Mouse (Mus musculus): ENCODE measurements around the gene Gnat1. TPM values are rescaled to one million over a fixed set of nuclear protein-coding genes. Genes with fewer than 3 reads are reported as not detected.

Gnat1 gene
- polyA plus RNA-seq, 1 experiment from 2014 or later = 2.4 TPM

DNA sequence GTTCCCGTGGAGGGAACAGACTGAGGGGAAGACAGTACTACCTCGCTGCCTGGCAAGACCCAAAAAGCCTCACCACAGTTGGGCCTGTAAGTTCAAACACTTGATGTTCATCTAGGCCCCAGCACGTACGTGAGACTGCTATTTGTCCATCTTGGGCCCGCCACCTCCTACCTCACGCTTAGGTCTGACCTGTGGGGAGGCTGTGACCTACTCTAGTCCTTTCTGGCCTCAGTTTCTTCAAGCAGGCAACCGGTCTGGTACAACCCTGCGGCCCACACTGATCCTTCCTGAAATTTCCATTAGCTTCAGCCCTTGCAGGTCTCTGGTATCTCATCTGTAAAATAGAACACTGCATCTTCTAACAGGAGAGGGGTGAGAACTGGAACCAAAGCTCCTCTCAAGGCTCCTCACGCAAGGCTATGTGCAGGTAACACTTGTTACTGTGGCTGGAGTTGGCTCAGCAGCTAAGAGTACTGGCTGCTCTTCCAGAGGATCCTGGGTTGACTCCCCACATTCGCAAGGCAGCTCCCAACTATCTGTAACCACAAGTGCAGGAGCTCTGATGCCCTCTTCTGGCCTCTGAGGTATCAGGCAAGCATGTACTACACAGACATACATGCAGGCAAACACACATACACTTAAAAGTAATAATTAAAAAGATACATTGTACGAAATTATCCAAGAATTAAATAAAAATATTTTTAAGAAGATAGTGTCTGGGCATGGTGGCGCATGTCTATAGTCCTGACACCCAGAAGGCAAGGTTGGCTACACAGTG lies 54.0 kb downstream of the Gnat1 start:
- Histone ChIP-seq H3K27ac (ENCODE audit: low read depth, low read length) (peak overlapping the region; percentile 98; the same call in 1 of the 2 replicates), H3K9me3 (ENCODE audit: control insufficient read depth, low read length) (no peaks in the 10 kb centered on the region), H3K4me2 (ENCODE audit: low read depth) (no peak overlapping the region), H3K9ac (ENCODE audit: low read length) (no peak overlapping the region), H3K4me3 (ENCODE audit: low read depth, low read length) (no peak overlapping the region), H3K4me1 (ENCODE audit: control insufficient read depth, insufficient read depth, low read length) (peaks cover 46% of the 10 kb centered on the region), H3K36me3 (ENCODE audit: control insufficient read depth, insufficient read depth, low read length) (peaks cover 4% of the 10 kb centered on the region), H3K27me3 (ENCODE audit: control insufficient read depth, insufficient read depth, low read length) (no peaks in the 10 kb centered on the region)
- DNase-seq (ENCODE audit: low spot score) = no peak
- ATAC-seq (ENCODE audit: insufficient read depth, low FRiP score, low TSS enrichment) = no peak
- WGBS = 92% methylated on average over 12 of the region's 12 CpGs

- H3K4me1 ChIP-seq (ENCODE audit: control insufficient read depth, insufficient read depth, low read length) = peaks cover 40% of the 10 kb centered on the region
- WGBS = 84% methylated on average over 3 of the region's 3 CpGs
- DNase-seq (ENCODE audit: low spot score) (no peak), ATAC-seq (ENCODE audit: insufficient read depth, low FRiP score, low TSS enrichment) (no peak)
- no peaks in the 10 kb centered on the region for H3K9me3 ChIP-seq (ENCODE audit: control insufficient read depth, low read length)
- H3K9ac ChIP-seq (ENCODE audit: low read length) = no peak overlapping the region
- H3K36me3 ChIP-seq (ENCODE audit: control insufficient read depth, insufficient read depth, low read length) = peaks cover 4% of the 10 kb centered on the region
- no peak overlapping the region for H3K4me3 ChIP-seq (ENCODE audit: low read depth, low read length)
- H3K27me3 ChIP-seq (ENCODE audit: control insufficient read depth, insufficient read depth, low read length) = no peaks in the 10 kb centered on the region
- H3K27ac ChIP-seq (ENCODE audit: low read depth, low read length) = no peak overlapping the region
- H3K4me2 ChIP-seq (ENCODE audit: low read depth) = no peak overlapping the region
Observed at GRCm38 (mm10) chr9:107624951-107625350, 54.6 kb downstream of the Gnat1 start.

- Histone ChIP-seq H3K27ac (ENCODE audit: low read depth, low read length) (no peak overlapping the region), H3K9ac (ENCODE audit: low read length) (no peak overlapping the region), H3K4me2 (ENCODE audit: low read depth) (no peak overlapping the region), H3K36me3 (ENCODE audit: control insufficient read depth, insufficient read depth, low read length) (peaks cover 7% of the 10 kb centered on the region), H3K27me3 (ENCODE audit: control insufficient read depth, insufficient read depth, low read length) (no peaks in the 10 kb centered on the region), H3K9me3 (ENCODE audit: control insufficient read depth, low read length) (no peaks in the 10 kb centered on the region), H3K4me1 (ENCODE audit: control insufficient read depth, insufficient read depth, low read length) (peaks cover 36% of the 10 kb centered on the region), H3K4me3 (ENCODE audit: low read depth, low read length) (no peak overlapping the region)
- 74% methylated on average over 5 of the region's 5 CpGs for WGBS
- ATAC-seq (ENCODE audit: insufficient read depth, low FRiP score, low TSS enrichment) (no peak), DNase-seq (ENCODE audit: low spot score) (no peak)
Observed at GRCm38 (mm10) chr9:107624539-107624938, 55.0 kb downstream of the Gnat1 start.

Other genes starting within 250 kb of the Gnat1 start
- 47.0 and 47.2 TPM in 2 replicates for gene Tmem115, start 145.8 kb downstream of the Gnat1 start, polyA plus RNA-seq (2014; fragmentation: Nextera tagmentation; extraction: Ambion mirVana)
- gene Cyb561d2, start 137.5 kb downstream of the Gnat1 start, polyA plus RNA-seq (2014; fragmentation: Nextera tagmentation; extraction: Ambion mirVana) = 19.7 and 21.9 TPM in 2 replicates
- 45.8 and 48.9 TPM in 2 replicates for gene Nprl2, start 137.5 kb downstream of the Gnat1 start, polyA plus RNA-seq (2014; fragmentation: Nextera tagmentation; extraction: Ambion mirVana)
- 0.65 and 1.3 TPM in 2 replicates for gene Zmynd10, start 132.4 kb downstream of the Gnat1 start, polyA plus RNA-seq (2014; fragmentation: Nextera tagmentation; extraction: Ambion mirVana)
- 38.5 and 41.3 TPM in 2 replicates for gene Rassf1, start 128.2 kb downstream of the Gnat1 start, polyA plus RNA-seq (2014; fragmentation: Nextera tagmentation; extraction: Ambion mirVana)
- 91.0 and 93.0 TPM in 2 replicates for gene Tusc2, start 116.5 kb downstream of the Gnat1 start, polyA plus RNA-seq (2014; fragmentation: Nextera tagmentation; extraction: Ambion mirVana)
- gene Hyal2, start 111.8 kb downstream of the Gnat1 start, polyA plus RNA-seq (2014; fragmentation: Nextera tagmentation; extraction: Ambion mirVana) = 124 and 128 TPM in 2 replicates
- 3.3 and 4.0 TPM in 2 replicates for gene Hyal1, start 102.8 kb downstream of the Gnat1 start, polyA plus RNA-seq (2014; fragmentation: Nextera tagmentation; extraction: Ambion mirVana)
- gene Naa80, start 100.8 kb downstream of the Gnat1 start, polyA plus RNA-seq (2014; fragmentation: Nextera tagmentation; extraction: Ambion mirVana) = 15.1 and 15.5 TPM in 2 replicates
- 0.24 and 0.30 TPM in 2 replicates for gene Hyal3, start 98.9 kb downstream of the Gnat1 start, polyA plus RNA-seq (2014; fragmentation: Nextera tagmentation; extraction: Ambion mirVana)
- 35.2 and 39.0 TPM in 2 replicates for gene Ifrd2, start 92.1 kb downstream of the Gnat1 start, polyA plus RNA-seq (2014; fragmentation: Nextera tagmentation; extraction: Ambion mirVana)
- gene Sema3b, start 70.5 kb downstream of the Gnat1 start, polyA plus RNA-seq (2014; fragmentation: Nextera tagmentation; extraction: Ambion mirVana) = 2.6 and 3.0 TPM in 2 replicates
- 434 and 452 TPM in 2 replicates for gene Gnai2, start 44.3 kb downstream of the Gnat1 start, polyA plus RNA-seq (2014; fragmentation: Nextera tagmentation; extraction: Ambion mirVana)
- 6.8 and 7.2 TPM in 2 replicates for gene Slc38a3, start 10.2 kb downstream of the Gnat1 start, polyA plus RNA-seq (2014; fragmentation: Nextera tagmentation; extraction: Ambion mirVana)
- 15.3 and 17.0 TPM in 2 replicates for gene Sema3f, start 30.8 kb upstream of the Gnat1 start, polyA plus RNA-seq (2014; fragmentation: Nextera tagmentation; extraction: Ambion mirVana)
- 196 and 197 TPM in 2 replicates for gene Rbm5, start 91.3 kb upstream of the Gnat1 start, polyA plus RNA-seq (2014; fragmentation: Nextera tagmentation; extraction: Ambion mirVana)
- gene Rbm6, start 193.5 kb upstream of the Gnat1 start, polyA plus RNA-seq (2014; fragmentation: Nextera tagmentation; extraction: Ambion mirVana) = 102 TPM in 2 replicates
- gene Mon1a, start 208.4 kb upstream of the Gnat1 start, polyA plus RNA-seq (2014; fragmentation: Nextera tagmentation; extraction: Ambion mirVana) = 16.3 and 19.2 TPM in 2 replicates
- 0.33 and 1.1 TPM in 2 replicates for gene Mst1r, start 227.2 kb upstream of the Gnat1 start, polyA plus RNA-seq (2014; fragmentation: Nextera tagmentation; extraction: Ambion mirVana)
- not detected in 2 replicates for gene Actl11, start 248.8 kb upstream of the Gnat1 start, polyA plus RNA-seq (2014; fragmentation: Nextera tagmentation; extraction: Ambion mirVana)

Measured in neural tube, embryonic 11.5 days (tissue).